Mouse (Mus musculus): ENCODE measurements around the gene Cdc6.
"Not testable (repeated sequence)": the region's sequence is repeated elsewhere in the genome, so short reads cannot be mapped to it uniquely, and the experiment has no call there.

Cdc6 gene

DNA sequence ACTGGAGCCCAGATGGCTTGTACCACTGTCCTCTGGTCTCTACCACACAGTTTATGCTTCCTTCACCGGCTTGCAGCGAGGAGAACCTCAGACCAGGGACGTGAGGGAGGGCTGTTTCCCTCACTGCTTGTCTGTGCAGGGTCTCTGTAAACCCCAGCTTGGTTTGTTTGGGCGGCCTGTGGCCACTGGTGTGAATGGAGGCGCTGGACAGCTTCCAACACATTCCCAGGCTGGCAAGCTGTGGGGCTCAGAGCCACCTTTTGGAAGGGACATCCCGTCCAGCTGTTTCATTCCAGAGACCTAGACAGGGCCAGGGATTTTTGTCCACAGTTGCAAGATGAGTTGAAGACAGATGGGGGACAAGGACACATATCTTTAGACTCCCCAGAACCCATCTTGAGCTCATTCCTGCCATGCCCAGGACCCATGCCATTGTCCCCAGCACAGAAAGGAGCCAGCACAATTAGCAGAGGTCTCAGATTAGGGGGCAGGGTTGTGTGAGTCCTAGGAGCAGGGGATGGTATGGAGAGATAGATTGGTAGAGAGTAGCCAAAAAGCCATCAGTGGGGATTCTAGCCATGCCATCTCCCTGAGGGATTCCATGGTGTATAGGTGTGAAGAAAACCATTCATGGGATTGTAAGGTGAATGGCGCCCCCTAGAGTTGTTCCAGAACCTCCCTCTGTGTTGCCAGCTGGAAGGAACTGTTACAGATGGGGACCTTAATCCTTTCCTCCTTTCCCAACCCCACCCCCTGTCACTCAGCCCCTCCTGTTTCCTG is 24.1 kb downstream of the Cdc6 start:
- no peak for DNase-seq (ENCODE audit: low read depth, low spot score)

DNA sequence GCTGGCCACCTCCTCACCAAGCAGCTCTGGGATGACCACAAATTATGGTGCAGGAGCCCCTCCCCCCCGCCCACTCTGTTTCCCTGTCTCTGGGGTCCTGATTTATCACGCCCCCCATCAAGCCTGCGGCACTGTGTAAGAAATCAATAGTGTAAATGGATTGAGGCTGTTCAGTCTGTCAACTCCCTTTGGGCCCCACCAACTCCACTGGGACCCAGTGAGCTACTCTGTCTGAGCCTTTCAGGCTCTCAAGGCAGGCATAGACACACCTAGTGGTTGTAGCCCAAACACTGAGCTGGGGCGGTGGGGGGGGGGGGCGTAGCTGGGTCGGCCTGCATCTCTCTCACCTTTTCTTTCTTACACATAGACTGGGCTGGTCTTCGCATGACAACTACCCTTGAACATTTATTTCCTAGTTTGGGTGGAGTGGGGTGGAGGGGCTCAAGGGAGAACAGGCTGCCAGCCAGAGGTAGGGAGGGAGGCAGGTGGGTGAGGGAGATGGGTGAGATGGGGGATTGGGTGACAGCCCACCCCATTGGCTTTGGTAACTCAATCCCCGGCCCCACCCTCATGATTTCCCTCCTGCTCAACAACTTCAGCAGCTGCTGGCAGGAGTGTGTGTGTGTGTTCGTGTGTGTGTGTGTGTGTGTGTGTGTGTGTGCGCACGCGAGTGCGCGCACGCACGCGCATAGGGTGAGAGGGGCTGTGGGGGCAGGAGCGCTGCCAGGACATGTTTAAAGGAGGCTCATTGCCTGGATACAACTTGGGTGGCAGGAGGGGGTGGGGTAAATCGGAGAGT is 24.9 kb downstream of the Cdc6 start:
- DNase-seq (ENCODE audit: low read depth, low spot score), result no peak

DNA sequence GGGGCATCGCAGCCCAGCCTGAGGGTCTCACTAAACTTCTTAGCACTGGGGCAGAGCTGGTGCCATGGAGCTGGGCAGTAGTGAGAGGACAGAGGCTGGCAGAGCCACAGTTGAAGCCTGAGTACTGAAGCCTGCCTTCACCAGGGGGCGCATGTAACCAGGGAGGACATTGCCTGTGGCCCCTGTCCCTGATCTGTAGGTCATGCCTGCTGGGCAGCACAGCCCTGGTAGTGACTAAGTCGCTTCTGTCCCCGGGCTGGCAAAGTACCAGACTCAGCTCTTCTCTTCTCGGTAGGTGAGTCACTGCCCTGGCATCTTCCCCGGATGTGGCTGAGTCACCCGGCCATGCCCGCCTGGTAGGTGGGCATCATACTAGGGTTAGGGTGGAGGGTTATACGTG is 25.6 kb downstream of the Cdc6 start:
- DNase-seq (ENCODE audit: low read depth, low spot score), result no peak

DNA sequence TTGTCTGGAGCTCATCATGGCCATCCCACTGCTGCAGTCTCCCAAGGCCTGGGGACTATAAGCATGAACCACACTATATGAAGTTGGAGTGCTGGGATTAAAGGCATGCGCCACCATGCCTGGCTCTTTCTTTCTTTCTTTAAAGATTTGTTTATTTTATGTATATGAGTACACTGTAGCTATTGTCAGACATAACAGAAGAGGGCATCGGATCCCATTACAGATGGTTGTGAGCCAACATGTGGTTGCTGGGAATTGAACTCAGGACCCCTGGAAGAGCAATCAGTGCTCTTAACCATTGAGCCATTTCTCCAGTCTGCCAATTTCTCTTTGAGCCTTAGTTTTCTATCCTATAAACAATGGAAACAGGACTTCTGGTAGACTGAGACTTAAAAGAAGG is 26.2 kb downstream of the Cdc6 start:
- not testable (repeated sequence) for DNase-seq (ENCODE audit: low read depth, low spot score)

DNA sequence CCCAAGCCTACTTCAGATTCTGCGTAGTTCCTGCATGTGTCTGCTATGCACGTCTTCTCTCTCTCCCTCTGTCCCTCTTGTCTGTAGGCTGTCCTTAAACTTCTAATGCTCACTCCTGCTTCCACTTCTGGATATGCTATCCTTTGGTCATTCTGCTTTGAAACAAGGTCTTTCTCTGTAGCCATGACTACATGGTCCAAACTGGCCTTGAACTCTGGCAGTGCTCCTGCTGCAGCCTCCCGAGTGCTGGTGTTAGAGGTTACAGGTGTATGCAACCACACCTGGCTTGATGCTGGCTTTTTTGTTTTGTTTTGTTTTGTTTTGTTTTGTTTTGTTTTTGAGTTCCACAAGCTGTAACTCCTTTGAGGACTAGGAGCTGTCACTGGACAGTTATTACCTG is 26.8 kb downstream of the Cdc6 start:
- DNase-seq (ENCODE audit: low read depth, low spot score), result no peak

DNA sequence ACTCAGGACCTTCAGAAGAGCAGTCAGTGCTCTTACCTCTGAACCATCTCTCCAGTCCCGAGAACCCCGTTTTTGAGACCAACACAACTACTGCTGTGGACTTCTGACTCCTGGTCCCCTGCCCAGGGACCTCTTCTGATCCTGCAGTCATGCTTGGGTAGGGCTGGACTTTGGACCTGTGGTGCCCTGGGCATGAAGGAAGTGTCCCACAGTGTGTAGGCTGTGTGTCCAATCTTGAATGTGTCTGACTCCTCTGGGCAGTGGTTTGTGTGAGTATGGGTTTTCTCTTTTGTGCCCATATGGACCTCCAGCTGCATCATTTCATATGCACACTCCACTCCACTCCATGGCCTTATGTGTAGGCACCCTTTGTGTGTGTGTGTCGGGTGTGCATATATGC is 27.5 kb downstream of the Cdc6 start:
- no peak for DNase-seq (ENCODE audit: low read depth, low spot score)

DNA sequence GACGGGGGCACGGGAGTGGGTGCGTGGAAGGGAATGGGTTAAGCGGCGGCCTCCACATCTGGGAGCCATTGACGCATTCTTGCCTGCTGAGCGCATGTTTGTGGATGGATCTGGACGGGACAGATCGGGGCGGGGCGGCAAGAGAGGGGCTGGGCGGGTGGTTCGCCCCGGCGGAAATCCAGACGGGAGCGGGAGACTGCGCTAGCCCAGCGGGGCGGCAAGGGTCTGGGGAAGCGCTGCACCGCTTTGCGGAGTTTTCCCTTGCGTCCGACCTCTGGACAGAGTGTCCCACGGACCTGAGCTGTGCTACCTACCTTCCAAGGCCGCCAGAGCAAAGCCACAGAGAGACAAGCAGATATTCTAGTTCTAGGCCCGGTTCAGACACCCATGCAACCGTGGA is 28.6 kb downstream of the Cdc6 start:
- DNase-seq (ENCODE audit: low read depth, low spot score), result no peak

DNA sequence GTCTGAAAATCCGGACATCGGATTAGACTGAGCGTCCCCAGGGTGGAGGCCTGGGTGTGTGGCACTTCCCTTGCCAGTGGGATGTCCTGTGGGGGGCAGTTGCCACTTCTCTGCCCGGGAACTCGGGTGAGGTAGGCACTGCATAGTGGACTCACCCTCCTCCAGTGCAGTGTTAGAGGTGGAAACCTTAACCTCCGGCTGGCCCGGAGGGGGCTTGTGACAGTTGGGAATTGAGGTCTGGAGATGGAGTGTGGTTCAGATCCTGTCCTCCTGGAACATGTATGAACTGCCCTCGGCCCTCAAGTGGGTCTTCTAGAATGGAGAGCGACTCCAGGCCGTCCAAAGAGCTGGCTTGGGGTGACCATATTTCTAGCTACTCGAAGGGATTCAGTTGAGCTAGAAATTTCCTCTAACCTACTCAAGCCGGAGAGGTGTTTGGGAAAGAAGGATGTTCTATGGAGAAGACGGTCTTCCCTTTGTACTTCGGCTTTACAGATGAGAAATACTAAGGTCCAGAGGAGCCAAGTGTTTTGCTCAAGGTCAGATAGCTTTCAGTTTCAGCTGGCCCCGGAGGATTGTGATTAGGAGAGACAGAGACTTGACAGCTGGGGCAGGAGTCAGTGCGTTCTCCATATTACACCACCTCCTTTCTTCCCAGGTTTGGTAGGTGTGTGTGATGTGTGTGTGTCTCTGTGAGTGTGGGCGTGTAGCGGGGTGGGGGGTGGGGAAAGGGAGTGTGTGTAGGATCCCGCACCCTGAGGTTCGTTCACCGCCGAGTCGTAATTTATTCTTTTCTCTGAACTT is 29.2 kb downstream of the Cdc6 start:
- DNase-seq (ENCODE audit: low read depth, low spot score), result no peak

DNA sequence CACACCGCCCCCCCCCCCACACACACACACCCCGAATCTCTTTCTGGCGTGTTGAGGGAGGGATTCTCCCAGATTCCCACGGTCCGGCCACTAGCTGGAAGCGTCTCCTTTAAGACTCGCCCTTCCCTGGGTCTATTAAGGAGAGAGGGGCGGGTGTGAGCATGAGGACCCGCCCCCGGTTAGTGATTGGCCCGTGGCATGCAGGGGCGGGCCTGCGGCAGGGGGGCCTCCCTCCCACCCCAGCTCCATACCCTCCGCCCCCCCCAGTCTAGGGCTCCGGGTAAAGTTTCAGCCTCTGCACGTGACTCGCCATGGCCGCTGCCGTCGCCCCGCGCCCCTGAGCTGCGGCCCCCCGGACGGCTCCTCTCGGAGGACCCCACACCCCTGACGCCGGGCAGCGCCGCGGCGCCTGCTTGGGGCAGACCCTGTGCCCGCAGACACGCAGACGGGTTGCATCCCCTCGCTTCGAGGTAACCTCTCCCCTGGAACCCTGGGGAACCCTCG is 29.9 kb downstream of the Cdc6 start:
- DNase-seq (ENCODE audit: low read depth, low spot score), result no peak

DNA sequence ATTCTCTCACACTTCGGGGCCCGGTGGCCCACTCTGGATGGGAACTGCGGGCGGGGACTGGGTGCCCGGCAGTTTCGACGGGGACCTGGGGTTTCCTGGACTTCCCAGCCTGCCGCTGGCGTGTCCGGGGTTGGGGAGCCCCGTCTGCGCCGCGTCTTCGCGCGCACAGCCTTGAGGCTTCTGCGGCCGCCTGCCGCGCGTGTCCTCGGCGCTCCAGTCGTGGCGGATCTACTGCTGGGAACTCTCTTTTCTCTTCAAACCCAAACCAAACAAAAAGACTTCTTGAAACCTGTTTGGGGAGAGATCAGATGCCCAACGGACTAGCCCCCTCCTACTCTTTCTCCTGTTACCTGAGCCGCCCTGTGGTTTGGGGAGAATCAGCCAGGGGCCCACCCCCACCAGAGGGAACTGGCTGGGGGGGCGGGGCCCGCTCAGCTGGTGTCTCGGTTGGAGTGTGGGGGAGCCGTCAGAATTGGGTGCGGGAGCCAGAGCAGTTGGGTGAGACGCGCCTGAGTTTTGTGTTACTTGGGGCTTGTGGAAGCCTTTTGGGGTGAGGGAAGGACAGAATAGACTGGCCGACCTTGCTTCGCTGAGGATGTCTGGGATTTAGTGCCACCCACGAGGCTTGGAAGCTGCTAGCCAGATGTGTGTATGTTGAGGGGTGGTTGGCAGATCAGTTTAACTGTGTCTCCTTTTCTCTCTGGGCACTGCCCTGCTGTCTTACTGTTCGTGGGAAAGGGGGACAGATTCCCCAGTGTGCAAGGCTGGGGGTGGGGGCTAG is 30.5 kb downstream of the Cdc6 start:
- no peak for DNase-seq (ENCODE audit: low read depth, low spot score)

DNA sequence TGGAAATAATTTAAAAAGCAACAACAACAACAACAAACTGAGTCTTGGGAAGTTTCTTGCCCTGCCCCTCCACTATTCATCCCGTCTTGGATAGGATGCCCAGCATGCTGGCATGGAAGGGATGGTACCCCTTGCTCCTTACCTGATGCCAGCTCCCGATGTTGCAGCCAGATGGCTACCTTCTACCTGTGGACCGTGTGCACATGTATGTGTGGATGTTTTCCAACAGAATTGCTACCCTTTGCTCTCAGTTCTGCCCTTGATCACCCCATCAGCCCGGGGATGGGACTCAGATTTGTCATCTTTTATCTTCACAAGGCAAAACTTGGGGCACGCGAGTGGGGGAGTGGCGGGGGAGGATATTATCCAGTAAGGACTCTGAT is 31.1 kb downstream of the Cdc6 start:
- DNase-seq (ENCODE audit: low read depth, low spot score), result no peak

DNA sequence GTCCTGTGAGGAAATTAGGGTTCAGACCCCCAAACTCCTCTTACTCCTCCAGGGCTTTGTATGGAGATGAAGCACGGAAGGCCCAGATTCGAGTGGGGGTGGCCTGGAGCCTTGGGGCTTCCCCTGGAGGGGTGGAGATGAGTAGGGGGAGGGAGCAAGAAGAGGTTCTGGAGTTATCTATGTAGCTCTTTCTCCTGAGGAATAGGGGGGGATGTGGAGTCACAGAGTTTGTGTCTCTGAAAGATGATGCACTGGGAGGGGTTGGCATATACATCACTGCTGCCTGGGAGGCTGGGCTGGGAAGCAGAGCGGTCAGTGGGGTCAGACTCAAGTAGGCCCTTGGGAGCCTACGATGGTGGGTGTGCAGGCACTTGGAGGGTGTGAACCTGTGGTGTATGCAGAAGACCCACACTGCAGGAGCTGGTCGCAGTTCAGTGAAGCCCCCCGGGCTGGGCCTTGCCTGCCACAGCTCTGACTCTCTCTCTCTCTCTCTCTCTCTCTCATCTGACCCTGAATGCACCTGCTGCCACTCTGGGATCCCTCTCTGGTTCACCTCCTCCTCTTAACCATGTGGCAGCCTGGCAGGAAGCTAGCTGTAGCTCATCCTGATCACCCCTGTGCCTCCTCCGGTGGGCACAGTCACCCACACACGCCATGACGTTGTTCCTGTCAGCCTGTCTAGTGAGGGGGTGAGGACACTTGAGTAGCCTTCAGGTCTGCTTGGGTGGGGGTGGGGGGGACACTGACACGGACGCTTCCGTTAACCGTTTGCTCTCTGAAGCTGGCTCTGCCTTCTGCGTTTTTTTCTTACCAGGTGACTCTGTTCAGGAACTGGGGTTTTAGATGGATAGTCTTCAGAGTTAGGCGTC is 31.7 kb downstream of the Cdc6 start:
- no peak for DNase-seq (ENCODE audit: low read depth, low spot score)

DNA sequence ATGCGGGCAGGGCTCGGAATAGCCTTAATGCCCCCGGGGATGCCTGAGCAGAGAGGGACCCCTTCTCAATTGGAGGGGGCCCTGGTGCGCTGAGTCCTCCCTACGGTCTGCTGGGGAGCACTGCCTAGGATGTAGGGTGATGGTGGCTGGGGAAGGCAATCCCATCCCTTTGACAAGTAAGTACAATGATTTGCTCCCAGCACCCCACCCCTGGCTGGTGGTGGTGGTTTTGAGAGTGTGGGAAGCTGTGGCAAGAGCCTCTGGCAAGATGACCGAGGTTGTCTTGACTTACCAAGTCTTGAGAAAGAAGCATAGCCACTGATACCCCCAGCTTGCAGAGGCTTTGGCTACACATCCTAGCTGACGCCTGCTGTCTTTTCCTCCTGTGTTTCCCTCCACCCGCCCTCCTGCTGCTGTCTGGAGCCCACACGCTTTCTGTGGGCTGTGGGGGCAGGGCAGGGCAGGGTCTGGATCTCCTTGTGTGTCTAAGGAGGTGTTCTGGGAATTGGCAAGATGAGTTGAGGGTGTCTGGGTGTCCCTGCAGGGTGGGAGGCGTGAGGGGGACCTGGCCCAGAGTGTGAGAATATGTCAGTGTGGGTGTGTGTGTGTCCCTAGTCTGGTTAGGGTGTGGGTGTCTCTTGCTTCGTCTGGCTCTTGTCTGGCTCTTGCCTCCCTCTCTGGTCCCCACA is 32.5 kb downstream of the Cdc6 start:
- no peak for DNase-seq (ENCODE audit: low read depth, low spot score)

DNA sequence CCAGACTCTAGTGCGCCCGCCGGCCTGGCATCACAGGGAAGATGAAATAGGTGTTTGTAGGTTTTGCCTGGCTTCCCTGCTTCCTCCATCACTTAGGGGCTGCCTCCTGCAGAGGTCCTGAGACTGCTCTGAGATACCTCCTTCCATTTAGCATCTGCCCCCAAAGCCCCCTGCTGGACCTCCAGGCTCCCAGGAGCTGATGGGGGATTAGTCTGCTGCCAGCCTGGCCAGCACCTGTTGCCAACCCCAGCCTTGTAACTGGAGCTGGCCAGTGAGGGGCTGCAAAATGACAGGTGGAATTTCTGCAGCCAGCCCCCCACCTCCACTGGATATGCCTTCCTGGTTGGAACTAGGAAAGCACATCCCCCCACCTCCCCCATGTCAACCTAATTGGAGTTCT is 33.2 kb downstream of the Cdc6 start:
- no peak for DNase-seq (ENCODE audit: low read depth, low spot score)

DNA sequence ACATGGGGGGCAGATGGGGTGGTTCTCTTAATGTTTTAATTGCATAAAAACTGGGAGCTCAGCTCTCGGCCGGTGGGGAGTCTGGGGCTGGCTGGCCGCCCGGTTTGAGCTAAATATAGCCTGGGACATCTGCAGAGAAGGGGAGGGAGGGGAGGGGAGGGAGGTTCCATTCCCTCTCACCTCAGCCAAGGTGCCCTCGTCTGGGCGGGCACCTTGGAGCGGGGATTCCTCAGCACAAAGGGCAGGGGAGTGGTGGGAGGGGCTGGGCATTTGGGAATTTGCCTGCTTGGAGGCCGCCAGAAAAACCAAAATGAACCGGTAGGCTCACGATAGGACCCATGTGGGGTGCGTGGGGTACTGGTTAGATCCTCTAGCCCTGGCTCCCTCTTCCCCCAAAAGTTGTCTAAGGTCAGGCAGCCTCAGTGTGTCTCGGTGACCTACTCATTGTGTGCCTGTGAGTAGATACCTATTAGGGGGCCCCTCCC is 33.8 kb downstream of the Cdc6 start:
- no peak for DNase-seq (ENCODE audit: low read depth, low spot score)

DNA sequence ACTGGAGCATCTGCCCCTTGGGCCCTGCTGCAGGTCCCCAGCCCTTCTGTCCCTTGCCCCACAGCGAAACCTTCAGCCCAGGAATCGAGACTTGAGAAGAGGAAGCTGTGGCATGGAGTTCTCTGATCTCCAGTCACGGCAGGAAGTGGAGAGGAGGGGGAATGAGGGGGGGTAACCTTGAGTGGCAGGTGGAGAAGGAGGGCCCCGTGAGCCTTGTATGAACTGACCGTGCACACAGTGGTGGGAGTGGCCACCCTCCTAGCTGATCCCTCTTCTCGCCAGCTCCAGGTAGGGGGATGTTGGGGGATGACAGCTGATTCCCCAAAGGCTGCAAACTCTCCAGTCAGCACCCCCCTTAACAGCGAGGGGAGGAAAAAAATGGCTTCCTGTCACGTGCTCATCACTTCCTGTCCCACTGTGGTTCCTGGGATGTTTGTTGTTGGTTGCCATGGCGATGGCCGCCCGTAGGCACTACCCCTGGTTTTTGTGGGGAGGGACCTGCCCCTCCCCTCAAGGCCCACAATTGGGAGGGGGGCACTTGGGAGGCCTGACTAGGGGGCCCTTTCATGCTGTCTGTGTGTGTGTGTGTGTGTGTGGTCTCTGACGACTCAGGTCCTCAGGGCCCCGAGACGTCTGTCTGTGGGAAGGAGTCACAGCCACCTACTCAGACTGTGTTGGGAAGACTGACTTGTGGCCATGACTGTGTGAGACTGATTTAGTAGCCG is 34.4 kb downstream of the Cdc6 start:
- DNase-seq (ENCODE audit: low read depth, low spot score), result peak; percentile 29

DNA sequence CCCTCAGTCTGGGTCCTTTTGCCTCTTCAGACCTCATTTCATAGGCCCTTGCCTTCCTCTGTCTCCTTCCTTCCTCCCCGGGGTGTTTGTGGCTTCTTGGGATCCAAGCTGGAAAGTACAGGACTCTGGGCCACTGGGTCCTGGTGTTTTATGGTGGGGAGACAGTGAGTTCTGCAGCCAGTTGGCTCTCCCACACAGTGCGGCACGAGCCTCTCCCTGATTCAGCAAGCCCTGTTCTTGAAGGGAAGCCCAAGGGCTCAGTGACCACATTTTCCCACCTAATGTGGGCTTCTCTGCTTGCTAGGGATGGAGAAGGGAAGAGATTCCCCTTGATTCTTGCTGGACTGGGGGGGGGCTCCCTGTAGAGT is 34.9 kb downstream of the Cdc6 start:
- no peak for DNase-seq (ENCODE audit: low read depth, low spot score)

DNA sequence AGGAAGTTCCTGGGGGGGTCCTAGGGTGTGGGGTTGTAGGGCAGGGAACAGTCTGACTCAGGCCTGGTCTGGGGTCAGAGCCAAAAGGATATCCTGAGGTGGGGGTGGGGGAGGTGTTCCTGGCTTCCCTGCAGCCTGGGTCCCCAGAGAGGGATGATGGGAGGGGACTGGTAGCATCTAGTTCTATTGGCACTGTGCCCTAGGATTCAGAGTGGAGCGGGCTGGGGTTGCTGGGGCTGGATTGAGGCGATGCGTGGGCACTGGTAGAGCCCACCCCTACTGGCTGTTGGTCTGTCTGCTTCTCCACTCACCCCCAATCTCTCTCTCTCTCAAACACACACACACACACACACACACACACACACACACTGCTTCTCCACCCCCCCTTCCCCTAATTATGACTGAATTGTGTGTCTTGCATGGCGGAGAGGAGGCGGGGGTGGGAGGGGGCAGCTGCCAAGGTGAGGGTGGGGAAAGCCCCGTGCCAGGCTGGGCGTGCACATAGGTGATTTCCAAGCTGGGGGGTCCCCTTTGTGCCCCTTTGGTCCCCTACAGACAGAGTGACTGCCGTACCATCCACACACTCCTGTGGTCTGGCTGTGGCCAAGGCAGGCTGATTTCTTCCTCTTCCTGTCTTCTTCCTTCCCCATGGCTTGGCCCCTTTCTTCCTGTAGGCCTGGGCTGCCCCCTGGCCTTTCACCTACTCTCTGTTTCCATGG is 35.5 kb downstream of the Cdc6 start:
- DNase-seq (ENCODE audit: low read depth, low spot score), result no peak

All from c-Kit-negative CD71-positive TER-119-positive erythroid progenitor cells, embryonic 14.5 days (primary cell).